Mouse (Mus musculus): ENCODE measurements around the gene Tfap2b. TPM values are rescaled to one million over a fixed set of nuclear protein-coding genes. Genes with fewer than 3 reads are reported as not detected.

The Tfap2b gene
- total RNA-seq, 2 experiments from 2014 or later, result not detected

DNA sequence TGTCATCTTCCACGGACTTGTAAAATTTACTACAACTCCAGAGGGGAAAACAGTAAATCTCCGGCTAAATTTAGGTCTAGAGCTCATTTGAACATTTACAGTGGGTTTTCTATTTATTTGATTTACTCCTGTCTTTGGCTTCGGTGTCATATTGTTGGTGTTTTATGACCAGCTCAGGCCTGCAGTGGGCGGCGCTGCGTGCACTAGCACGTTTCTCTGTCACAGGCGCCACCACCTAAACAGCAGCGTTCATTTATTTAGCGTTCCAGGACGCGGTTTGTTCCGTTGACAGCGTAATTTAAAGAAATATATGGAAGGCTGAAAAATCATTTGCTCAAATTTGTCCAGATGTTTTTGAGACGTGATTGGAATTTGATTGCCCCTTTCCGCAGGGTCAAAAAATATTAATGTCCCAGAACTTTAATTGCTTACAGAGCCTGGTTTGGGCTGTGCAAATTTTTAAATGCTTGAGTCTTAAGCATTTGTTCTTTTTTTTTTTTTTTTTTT is 22.9 kb downstream of the Tfap2b start:
- intact Hi-C loops (cut with DNase I), result no loop called here
- no peak for DNase-seq

DNA sequence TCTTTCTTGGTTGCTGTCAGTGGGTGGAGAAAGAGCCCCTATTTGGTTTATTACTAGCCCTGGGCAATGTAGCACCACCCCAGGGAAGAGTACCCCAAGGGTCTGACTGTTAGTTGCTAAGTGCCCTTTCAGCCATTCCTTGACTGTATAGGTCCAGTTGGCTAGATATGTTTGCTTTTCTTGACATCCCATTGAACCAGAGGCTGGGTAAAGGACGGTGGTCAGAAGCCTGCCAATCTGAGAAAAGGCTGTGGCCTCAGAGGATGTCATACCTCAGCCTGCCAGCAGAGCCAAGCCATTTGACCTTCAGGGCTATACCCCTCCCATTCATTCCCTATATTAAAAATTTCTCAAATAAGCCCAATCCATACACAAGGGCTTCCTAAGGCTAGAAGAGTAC is 24.0 kb downstream of the Tfap2b start:
- intact Hi-C loops (cut with DNase I), result no loop called here
- no peak for DNase-seq

DNA sequence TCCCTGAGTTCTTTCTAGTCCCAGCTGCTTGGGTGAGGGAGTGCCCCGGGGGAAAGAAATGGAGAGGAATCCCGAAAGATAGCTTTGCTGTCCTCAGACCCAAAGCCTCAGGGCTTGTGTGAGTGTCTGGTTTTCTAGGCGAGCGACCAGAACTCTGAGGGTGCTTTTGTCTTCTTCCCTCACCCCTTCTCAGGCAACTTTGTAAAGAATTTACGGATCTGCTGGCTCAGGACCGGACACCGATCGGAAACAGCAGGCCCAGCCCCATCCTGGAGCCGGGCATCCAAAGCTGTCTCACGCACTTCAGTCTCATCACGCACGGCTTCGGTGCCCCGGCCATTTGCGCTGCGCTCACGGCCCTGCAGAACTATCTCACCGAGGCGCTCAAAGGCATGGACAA is 25.1 kb downstream of the Tfap2b start:
- no peak for DNase-seq
- intact Hi-C loops (cut with DNase I), result no loop called here

DNA sequence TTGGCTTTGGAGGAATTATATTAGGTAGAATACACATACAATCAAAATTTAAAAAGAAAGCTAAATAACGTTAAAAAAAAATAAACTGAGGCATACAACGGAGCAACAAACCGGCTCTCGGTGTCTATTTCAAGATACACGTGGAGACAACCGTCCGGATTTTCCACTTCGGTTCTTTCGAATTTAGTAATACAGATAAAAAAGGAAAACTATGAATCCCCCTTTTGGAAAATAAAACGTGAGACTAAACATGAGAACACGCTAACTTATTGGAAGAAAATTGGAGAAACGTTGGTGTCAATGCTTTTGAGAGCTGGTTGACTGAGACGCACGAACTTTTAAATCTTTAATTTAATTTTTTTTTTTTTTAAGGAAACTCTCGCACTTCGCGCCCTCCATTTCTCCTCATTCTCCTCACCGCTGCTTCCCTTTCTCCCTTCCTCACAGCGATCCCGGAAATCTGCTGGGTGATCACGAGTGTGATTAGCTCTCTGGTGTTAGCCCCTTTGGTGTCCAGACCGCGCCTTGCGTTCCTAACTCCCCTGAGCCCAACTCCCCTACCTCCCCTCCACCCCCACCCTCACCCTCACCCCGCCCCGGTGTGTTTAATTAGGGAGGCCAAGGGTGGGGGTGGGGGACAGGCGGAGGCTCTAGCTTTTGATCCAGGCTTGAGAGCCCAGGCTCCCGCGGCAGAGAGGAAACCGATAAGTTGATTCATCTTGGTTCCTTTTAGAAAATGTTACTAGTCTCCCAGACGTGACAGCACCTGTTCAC is 25.9 kb downstream of the Tfap2b start:
- intact Hi-C loops (cut with DNase I), result no loop called here
- DNase-seq, result no peak

DNA sequence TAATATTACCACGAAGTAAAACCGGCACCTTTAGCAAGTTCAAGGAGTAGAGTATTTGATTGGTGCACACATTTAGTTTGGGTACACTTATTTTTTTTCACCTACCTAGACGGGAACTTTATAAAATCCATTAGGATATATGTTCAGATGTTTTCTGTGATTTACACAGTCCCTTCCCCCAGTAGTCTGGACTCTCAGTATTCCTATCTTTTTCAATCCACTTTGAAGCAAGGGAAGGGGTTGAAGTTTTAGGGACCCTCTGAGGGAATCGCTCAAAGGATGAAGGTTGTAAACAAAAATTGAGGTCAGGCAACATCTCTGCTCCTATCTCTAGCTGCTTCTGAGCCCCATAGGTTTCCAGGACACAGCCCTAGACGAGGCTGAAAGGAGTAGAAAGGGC is 27.3 kb downstream of the Tfap2b start:
- no peak for DNase-seq
- intact Hi-C loops (cut with DNase I), result no loop called here

DNA sequence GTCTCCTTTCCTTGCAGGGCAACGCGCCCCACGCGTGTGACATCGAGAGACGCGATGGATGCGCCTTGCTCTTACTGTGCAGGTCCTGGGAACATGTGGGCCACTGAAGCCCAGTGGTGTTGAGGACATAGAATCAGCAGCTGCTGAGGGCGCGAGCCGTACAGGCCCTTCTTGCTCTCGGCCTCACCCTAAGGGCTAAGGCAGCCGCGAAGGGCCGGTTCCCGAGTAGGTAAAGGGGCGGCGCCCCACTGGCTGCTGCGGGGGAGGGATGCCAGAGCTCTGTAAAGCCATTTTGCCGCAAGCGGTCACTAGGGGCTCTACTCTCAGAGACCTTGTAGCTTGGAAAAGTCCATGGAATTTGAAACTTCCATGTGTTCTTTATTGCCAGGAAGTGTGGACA is 27.9 kb downstream of the Tfap2b start:
- intact Hi-C loops (cut with DNase I), result no loop called here
- DNase-seq, result no peak

DNA sequence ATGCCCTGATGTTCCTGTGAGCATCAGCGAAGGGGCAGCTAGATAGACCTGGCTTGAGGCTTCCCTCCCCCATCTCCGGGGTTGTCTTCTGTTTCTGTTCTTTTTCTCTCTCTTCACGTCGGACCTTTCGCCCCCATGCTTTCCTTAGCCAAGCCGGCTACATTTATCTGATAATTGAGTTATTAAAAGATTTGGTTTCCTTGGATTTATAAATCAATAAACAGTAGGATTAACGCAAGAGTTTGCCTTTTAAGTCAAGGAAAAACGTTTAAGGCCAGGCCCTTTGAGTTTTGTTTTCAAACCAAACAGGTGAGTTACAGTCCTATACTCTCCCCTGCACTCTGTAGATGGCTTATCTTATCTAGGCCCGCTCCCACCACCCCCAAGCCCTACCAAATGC is 28.3 kb downstream of the Tfap2b start:
- intact Hi-C loops (cut with DNase I), result no loop called here

DNA sequence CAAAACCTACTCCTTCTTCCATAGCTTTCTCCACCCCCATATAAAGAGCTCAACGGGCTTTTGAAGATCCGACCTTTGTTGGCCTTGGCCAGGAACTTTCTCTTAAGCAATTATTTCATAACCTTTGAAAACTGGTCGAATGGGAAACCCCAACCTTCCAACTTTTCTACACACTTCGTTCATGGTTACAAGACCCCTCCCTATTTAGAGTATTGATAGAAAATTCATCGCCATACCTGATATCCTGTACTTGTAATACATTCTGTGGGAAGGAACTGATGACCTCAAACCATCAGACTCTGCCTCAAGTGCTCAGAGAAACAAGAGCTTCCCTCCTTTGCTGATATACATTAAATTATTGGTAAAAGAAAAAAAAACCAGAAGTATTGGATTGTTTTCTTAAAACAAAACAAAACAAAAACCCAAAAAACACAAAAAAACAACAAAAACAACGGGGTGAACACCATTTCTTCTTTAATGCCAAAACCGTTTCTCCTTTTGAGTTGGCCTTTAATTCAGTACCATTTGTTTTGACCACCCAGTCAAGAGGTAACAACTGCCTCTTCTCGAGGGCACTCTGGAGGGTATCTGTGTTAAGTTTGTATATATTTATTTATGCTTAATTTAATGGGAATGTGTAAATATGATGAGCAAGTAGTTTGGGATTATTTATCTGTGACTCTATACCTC is 29.2 kb downstream of the Tfap2b start:
- DNase-seq, result no peak
- intact Hi-C loops (cut with DNase I), result no loop called here

More for the DNA sequence above, 28.3 kb downstream of the Tfap2b start:
- no peak for DNase-seq

DNA sequence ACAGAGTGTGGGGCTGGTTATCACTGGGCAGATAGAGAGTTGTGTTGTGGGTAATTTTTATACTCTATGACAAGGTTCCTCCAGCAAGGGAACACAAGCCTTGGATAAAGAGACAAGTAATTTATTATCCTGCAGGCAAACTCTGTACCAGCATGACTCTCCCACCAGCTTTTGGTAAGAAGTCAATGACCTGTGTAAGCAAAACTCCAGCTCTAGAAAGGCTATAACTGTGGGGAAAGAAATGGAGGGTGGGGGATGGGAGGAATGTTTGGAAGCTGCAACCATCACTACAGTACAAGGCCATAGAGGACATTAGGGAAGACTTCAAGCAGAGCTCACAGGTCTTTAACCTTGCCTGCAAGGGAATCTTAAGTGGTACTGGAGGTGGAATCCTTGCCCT is 31.3 kb downstream of the Tfap2b start:
- intact Hi-C loops (cut with DNase I), result no loop called here
- no peak for DNase-seq

DNA sequence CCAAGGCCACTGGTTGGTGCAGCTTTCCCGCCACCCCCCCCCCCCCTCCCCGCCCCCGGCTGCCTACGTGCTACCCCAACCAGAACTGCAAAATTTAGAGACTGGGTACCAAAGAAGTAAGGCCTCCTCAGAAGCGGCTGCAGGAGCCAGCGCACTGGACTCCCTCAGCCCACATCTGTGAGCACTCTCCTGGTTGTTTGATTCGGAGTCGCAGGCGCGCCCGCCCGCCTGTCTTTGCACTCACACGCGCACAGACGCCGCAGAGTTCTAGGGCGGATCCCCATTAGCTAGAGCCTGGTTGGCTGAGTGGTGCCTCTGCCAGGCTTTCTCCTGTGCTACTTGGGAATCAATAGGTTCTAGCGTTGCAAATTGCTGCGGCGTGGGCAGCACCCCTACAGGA is 32.6 kb downstream of the Tfap2b start:
- DNase-seq, result no peak
- intact Hi-C loops (cut with DNase I), result no loop called here

DNA sequence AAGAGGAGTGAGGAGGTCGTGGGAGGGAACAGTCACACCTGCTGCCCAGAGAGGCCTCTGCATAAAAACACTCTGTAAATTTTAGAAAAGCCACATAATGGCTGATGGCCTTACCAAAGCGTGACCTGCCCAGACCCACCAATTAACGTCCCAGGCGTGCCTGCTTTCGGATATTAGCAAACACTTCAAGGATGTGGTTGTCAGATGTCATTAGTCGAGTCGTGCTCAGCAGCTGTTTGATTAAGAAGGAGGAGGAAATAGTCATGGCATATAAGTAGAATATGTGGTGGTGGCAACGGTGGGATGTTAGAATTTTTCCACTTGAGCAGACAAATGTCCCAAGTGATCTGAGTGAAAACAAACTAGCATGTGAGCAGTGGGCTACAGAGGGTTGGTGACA is 33.3 kb downstream of the Tfap2b start:
- intact Hi-C loops (cut with DNase I), result no loop called here
- no peak for DNase-seq

DNA sequence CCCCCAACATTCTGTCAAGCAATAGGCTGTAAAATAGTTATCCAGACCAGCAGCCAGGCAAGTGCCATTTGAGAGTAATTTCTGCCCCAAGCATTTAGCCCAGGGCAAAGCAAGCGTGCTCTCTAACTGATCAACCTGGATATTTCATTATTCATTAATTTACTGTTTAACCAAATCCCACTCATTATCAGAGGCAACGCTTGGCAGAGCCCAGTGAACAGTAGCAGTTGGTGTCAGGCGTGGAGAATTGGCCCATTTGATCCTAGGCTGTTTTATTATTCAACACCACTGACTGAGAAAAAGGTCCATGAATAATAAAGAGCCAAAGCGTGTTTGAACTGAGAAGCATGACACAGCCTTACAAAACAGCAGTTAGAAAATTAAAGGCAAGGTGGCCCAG is 36.3 kb downstream of the Tfap2b start:
- intact Hi-C loops (cut with DNase I), result no loop called here
- no peak for DNase-seq

DNA sequence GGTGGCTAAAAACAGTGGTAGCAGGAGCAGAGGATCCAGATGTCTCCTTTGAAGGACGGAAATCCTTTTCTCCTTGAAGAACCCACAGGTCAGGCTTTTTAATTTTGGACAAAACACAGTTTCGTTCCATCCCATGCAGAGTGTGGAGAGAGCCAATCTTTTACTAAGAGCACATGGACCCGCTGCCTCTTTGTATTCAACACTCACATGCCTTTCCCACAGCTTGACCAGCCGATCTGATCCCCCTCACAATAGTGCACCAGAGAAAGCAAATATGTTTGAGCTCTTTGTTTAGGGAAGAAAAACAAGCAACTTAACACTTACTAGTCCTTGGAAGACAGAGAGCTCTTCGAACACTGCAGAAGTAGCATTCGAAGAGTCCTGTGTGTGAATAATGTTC is 42.6 kb downstream of the Tfap2b start:
- no peak for DNase-seq
- intact Hi-C loops (cut with DNase I), result no loop called here

DNA sequence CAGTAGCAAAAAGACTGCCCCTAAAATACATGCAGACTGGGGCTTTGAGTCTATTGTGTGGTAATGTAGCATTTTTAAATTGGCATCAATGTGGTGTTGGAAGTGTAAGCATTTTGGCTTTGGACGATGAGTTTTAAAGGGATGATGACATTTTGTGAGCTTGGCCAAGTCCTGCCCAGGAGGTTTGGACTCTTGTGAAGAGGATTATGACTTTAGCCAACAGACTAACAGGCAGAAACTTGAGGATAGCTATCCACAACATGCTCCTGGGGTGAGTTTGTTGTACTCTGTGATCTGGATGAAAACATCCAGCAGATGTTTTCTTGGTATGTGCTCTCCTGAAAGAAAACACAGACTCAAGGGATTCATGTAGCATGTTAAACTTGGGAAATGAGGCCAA is 60.9 kb downstream of the Tfap2b start:
- intact Hi-C loops (cut with DNase I), result no loop called here
- no peak for DNase-seq

Other genes starting within 250 kb of the Tfap2b start
- not detected for gene Tfap2d, start 105.9 kb upstream of the Tfap2b start, total RNA-seq (2021)

Data from heart, postnatal 36 days (tissue).